In genomic region chrX:102081573-102082279, GRCm38 (mm10) we compare ENCODE assay signal across 10 mouse cellular contexts. TPM values are rescaled to one million over a fixed set of nuclear protein-coding genes. Genes with fewer than 3 reads are reported as not detected.
DNase-seq lines count a peak whose midpoint lies in the region; ATAC-seq and TF ChIP-seq lines count a peak whose summit lies in the region.
"Had no signal": no experiment of that assay in that cellular context is flagged by ENCODE, and none has a peak within 500 bp of the region (broad histone marks: within the 10 kb centered on the region; RNA-seq: fewer than 3 reads in every experiment).

No protein-coding gene starts in this region.

- H3K27ac ChIP-seq in left cerebral cortex, adult 2 months, result no peak overlapping the region
- peak overlapping the region; percentile 63 for H3K27ac ChIP-seq in embryonic facial prominence, embryonic 14.5 days (replicated peaks; ENCODE audit: low read depth, low read length)
- H3K27ac ChIP-seq in limb, embryonic 12.5 days, result peak overlapping the region; percentile 78
- H3K27ac ChIP-seq: liver, embryonic 13.5 days had no signal

- intact Hi-C loops in left cerebral cortex, postnatal 4 days (cut with DNase I), result no loop called here
- intact Hi-C loops in left cerebral cortex, adult 2 months (cut with DNase I), result no loop called here

- H3K27me3 ChIP-seq in embryonic facial prominence, embryonic 14.5 days (replicated peaks; ENCODE audit: control insufficient read depth, insufficient read depth, low read length), result peaks cover 9% of the 10 kb centered on the region
- peaks cover 46% of the 10 kb centered on the region for H3K27me3 ChIP-seq in limb, embryonic 12.5 days

- no peaks in the 10 kb centered on the region for H3K4me1 ChIP-seq in embryonic facial prominence, embryonic 14.5 days (ENCODE audit: control insufficient read depth, insufficient read depth, low read length)
- H3K4me1 ChIP-seq in limb, embryonic 12.5 days (replicated peaks), result peaks cover 18% of the 10 kb centered on the region
- H3K4me1 ChIP-seq: liver, embryonic 13.5 days had no signal

- H3K4me2 ChIP-seq in embryonic facial prominence, embryonic 14.5 days (ENCODE audit: low read depth, low read length), result no peak overlapping the region
- no peak overlapping the region for H3K4me2 ChIP-seq in limb, embryonic 12.5 days
- H3K4me2 ChIP-seq: liver, embryonic 13.5 days had no signal

- H3K36me3 ChIP-seq in embryonic facial prominence, embryonic 14.5 days (ENCODE audit: control insufficient read depth, insufficient read depth, low read length), result no peaks in the 10 kb centered on the region
- peaks cover 27% of the 10 kb centered on the region; the same call in 1 of the 2 replicates for H3K36me3 ChIP-seq in limb, embryonic 12.5 days
- H3K36me3 ChIP-seq: liver, embryonic 13.5 days had no signal

- 38% methylated on average over 7 of the region's 7 CpGs for WGBS in embryonic facial prominence, embryonic 14.5 days
- WGBS in limb, embryonic 12.5 days, result 38% methylated on average over 7 of the region's 7 CpGs

- no peak for TF ChIP-seq CTCF in left cerebral cortex, adult 2 months (IDR thresholded peaks at IDR 0.05)

- no peaks in the 10 kb centered on the region for H3K9me3 ChIP-seq in embryonic facial prominence, embryonic 14.5 days (ENCODE audit: control insufficient read depth, low read length)
- H3K9me3 ChIP-seq in limb, embryonic 12.5 days, result no peaks in the 10 kb centered on the region
- H3K9me3 ChIP-seq: liver, embryonic 13.5 days had no signal

- peak; percentile 61 for DNase-seq in left cerebral cortex, postnatal 4 days
- DNase-seq in left cerebral cortex, adult 2 months (ENCODE audit: extremely low spot score in 1 of 2, low spot score in 2 of 2), result no peak
- peak; percentile 82 for DNase-seq in embryonic facial prominence, embryonic 14.5 days (ENCODE audit: low spot score)
- peak; percentile 85 for DNase-seq in retina, postnatal 1 day
- no peak for DNase-seq in heart, adult 18-20 months
- no peak for DNase-seq in layer of hippocampus, adult 11-12 months (ENCODE audit: low spot score)
- DNase-seq in MN1 (ENCODE audit: low spot score), result no peak
- DNase-seq: liver, embryonic 13.5 days had no signal

- H3K9ac ChIP-seq in embryonic facial prominence, embryonic 14.5 days (ENCODE audit: low read depth, low read length), result no peak overlapping the region
- H3K9ac ChIP-seq in limb, embryonic 12.5 days (replicated peaks), result 0 out of 2 replicates have a peak overlapping the region, but pooled peaks have one; percentile 1
- H3K9ac ChIP-seq: liver, embryonic 13.5 days had no signal

- ATAC-seq in embryonic facial prominence, embryonic 14.5 days (ENCODE audit: low read depth), result peak; percentile 94
- ATAC-seq in limb, embryonic 12.5 days (ENCODE audit: insufficient number of reproducible peaks, insufficient read depth, low FRiP score, low TSS enrichment, low read depth), result peak; percentile 87

- no peak overlapping the region for H3K4me3 ChIP-seq in left cerebral cortex, adult 2 months
- H3K4me3 ChIP-seq in embryonic facial prominence, embryonic 14.5 days (ENCODE audit: low read depth, low read length), result no peak overlapping the region
- H3K4me3 ChIP-seq in limb, embryonic 12.5 days (replicated peaks), result no peak overlapping the region
- H3K4me3 ChIP-seq: erythroblast, embryonic 14.5 days; liver, embryonic 13.5 days had no signal

RNA-seq across cellular contexts. Expression of gene Rtl5, which starts 10.6 kb away (rescaled TPM):
- total RNA-seq in left cerebral cortex, postnatal 4 days (2021), result 10 to 100 TPM; 14.0 to 17.3 TPM
- total RNA-seq in left cerebral cortex, adult 2 months (2021), result 10 to 100 TPM; 20.2 to 25.7 TPM
- polyA plus RNA-seq in embryonic facial prominence, embryonic 14.5 days (2014; fragmentation: Nextera tagmentation; extraction: Ambion mirVana), result 0.92 and 1.3 TPM in 2 replicates
- polyA plus RNA-seq in limb, embryonic 12.5 days (2016; fragmentation: Nextera tagmentation; extraction: Ambion mirVana), result 3.1 and 3.2 TPM in 2 replicates
- total RNA-seq in heart, adult 18-20 months (2021), result 1 to 10 TPM; 1.1 to 1.3 TPM

RNA-seq across cellular contexts. Expression of gene Pin4, which starts 37.5 kb away (rescaled TPM):
- 10 to 100 TPM; 19.1 to 23.7 TPM for total RNA-seq in left cerebral cortex, postnatal 4 days (2021)
- 10 to 100 TPM; 28.2 to 29.9 TPM for total RNA-seq in left cerebral cortex, adult 2 months (2021)
- polyA plus RNA-seq in embryonic facial prominence, embryonic 14.5 days (2014; fragmentation: Nextera tagmentation; extraction: Ambion mirVana), result 61.5 and 69.2 TPM in 2 replicates
- 69.9 and 73.6 TPM in 2 replicates for polyA plus RNA-seq in limb, embryonic 12.5 days (2016; fragmentation: Nextera tagmentation; extraction: Ambion mirVana)
- total RNA-seq in heart, adult 18-20 months (2021), result 10 to 100 TPM; 23.8 to 23.9 TPM

Comparison
In these comparisons a context has a peak if more than half of its experiments do, and no peak if none do; other contexts are left out.
1. DNase-seq: peak in left cerebral cortex, postnatal 4 days (single experiment), embryonic facial prominence, embryonic 14.5 days (single experiment) and retina, postnatal 1 day (single experiment); none in left cerebral cortex, adult 2 months (0 of 2), heart, adult 18-20 months (0 of 2), layer of hippocampus, adult 11-12 months (single experiment) and MN1 (single experiment).
2. RNA of gene Rtl5, which starts 10.6 kb away (total RNA-seq): 20.2 to 25.7 TPM in left cerebral cortex, adult 2 months and 14.0 to 17.3 TPM in left cerebral cortex, postnatal 4 days; 1.1 to 1.3 TPM in heart, adult 18-20 months; every median in the first group is over 4 times any median in the second.